Mouse (Mus musculus) embryonic facial prominence, embryonic 14.5 days (tissue): ENCODE measurements at regions not wholly inside any gene's neighbourhood (a gene's known extent, or its start where the extent isn't known, plus 50 kb on each side); places are given as distances from the start of the nearest gene placed in this dataset.
A peak's percentile ranks its signal among the peaks of the same experiment; 100 is the strongest.

Experiments
- ATAC-seq: fragments of 200-750 bp; cut with Nextera tagmentation; 2 replicates; pipeline ENCODE4 v1.8.0; 2017; ENCODE audit warnings: low read depth, moderate number of reproducible peaks, moderate TSS enrichment
- DNase-seq: peaks from one replicate; pipeline ENCODE4 v3.0.0-alpha.2; 2015; ENCODE audit warnings: low spot score
- H3K27ac ChIP-seq: fragments of 300-500 bp; sonication (generic); replicated peaks from 2 replicates; pipeline ENCODE4 v1.5.1; 2014; ENCODE audit warnings: low read depth, mild to moderate bottlenecking, low read length, moderate library complexity
- H3K27me3 ChIP-seq: fragments of 300-500 bp; sonication (generic); replicated peaks from 2 replicates; pipeline ENCODE4 v1.6.1; 2014; ENCODE audit warnings: low read length; ENCODE audit not compliant: control insufficient read depth, insufficient read depth
- H3K36me3 ChIP-seq: fragments of 300-500 bp; sonication (generic); 2 replicates; pipeline ENCODE4 v1.6.1; 2014; ENCODE audit warnings: low read length, mixed read lengths; ENCODE audit not compliant: control insufficient read depth, insufficient read depth
- H3K4me1 ChIP-seq: fragments of 300-500 bp; sonication (generic); 2 replicates; pipeline ENCODE4 v1.6.1; 2014; ENCODE audit warnings: antibody characterized with exemption, low read length; ENCODE audit not compliant: control insufficient read depth, insufficient read depth
- H3K4me2 ChIP-seq: fragments of 300-500 bp; sonication (generic); 2 replicates; pipeline ENCODE4 v1.6.1; 2014; ENCODE audit warnings: low read depth, mild to moderate bottlenecking, low read length, moderate library complexity, mixed read lengths
- H3K4me3 ChIP-seq: fragments of 300-500 bp; sonication (generic); 2 replicates; pipeline ENCODE4 v1.5.1; 2014; ENCODE audit warnings: low read depth, mild to moderate bottlenecking, low read length
- H3K9ac ChIP-seq: fragments of 300-500 bp; sonication (generic); 2 replicates; pipeline ENCODE4 v1.6.1; 2014; ENCODE audit warnings: low read depth, mild to moderate bottlenecking, low read length, moderate library complexity, mixed read lengths
- H3K9me3 ChIP-seq: fragments of 300-500 bp; sonication (generic); 2 replicates; pipeline ENCODE4 v1.6.1; 2016; ENCODE audit warnings: low read length; ENCODE audit not compliant: control insufficient read depth
- whole genome bisulfite sequencing: fragments of 180-500 bp; shearing (Covaris S2); extraction: QIAGEN DNeasy Blood & Tissue Kit; methylation state at CpG from one replicate; pipeline ENCODE4 v1.1.7; 2014; 5-methylcytosine and 5-hydroxymethylcytosine counted together

- ATAC-seq (no peak), DNase-seq (no peak)
- Histone ChIP-seq H3K9ac (no peak overlapping the region), H3K27ac (no peak overlapping the region), H3K27me3 (no peaks in the 10 kb centered on the region), H3K4me3 (no peak overlapping the region), H3K4me2 (no peak overlapping the region), H3K9me3 (no peaks in the 10 kb centered on the region), H3K4me1 (no peaks in the 10 kb centered on the region), H3K36me3 (no peaks in the 10 kb centered on the region)
- WGBS, result 66% methylated on average over 4 of the region's 4 CpGs
Observed at GRCm38 (mm10) chr7:51264166-51264565, 246.7 kb upstream of the Ano5 start.

GRCm38 (mm10) chr7:51265896-51266295, 244.9 kb upstream of the Ano5 start:
- Histone ChIP-seq H3K9ac (no peak overlapping the region), H3K27ac (no peak overlapping the region), H3K27me3 (no peaks in the 10 kb centered on the region), H3K36me3 (no peaks in the 10 kb centered on the region), H3K4me2 (no peak overlapping the region), H3K4me1 (no peaks in the 10 kb centered on the region), H3K4me3 (no peak overlapping the region), H3K9me3 (no peaks in the 10 kb centered on the region)
- WGBS, result 71% methylated on average over 1 of the region's 1 CpGs
- ATAC-seq (no peak), DNase-seq (no peak)

GRCm38 (mm10) chr7:51266879-51267278, 243.9 kb upstream of the Ano5 start:
- Histone ChIP-seq H3K4me1 (no peaks in the 10 kb centered on the region), H3K9ac (no peak overlapping the region), H3K36me3 (no peaks in the 10 kb centered on the region), H3K27ac (no peak overlapping the region), H3K9me3 (no peaks in the 10 kb centered on the region), H3K27me3 (no peaks in the 10 kb centered on the region), H3K4me2 (no peak overlapping the region), H3K4me3 (no peak overlapping the region)
- ATAC-seq (no peak), DNase-seq (no peak)
- 64% methylated on average over 5 of the region's 5 CpGs for WGBS

- no peak overlapping the region for H3K4me2 ChIP-seq
- H3K9ac ChIP-seq, result no peak overlapping the region
- 45% methylated on average over 4 of the region's 4 CpGs for WGBS
- no peak for DNase-seq
- no peak overlapping the region for H3K4me3 ChIP-seq
- no peaks in the 10 kb centered on the region for H3K4me1 ChIP-seq
- no peaks in the 10 kb centered on the region for H3K36me3 ChIP-seq
- no peaks in the 10 kb centered on the region for H3K9me3 ChIP-seq
- no peak for ATAC-seq
- H3K27ac ChIP-seq, result no peak overlapping the region
- no peaks in the 10 kb centered on the region for H3K27me3 ChIP-seq
Observed at GRCm38 (mm10) chr7:51268743-51269142, 242.1 kb upstream of the Ano5 start.

- H3K36me3 ChIP-seq, result no peaks in the 10 kb centered on the region
- WGBS, result 65% methylated on average over 12 of the region's 12 CpGs
- no peak for ATAC-seq
- H3K27me3 ChIP-seq, result no peaks in the 10 kb centered on the region
- H3K4me3 ChIP-seq, result no peak overlapping the region
- H3K27ac ChIP-seq, result no peak overlapping the region
- peak; percentile 64 for DNase-seq
- H3K4me2 ChIP-seq, result no peak overlapping the region
- H3K4me1 ChIP-seq, result no peaks in the 10 kb centered on the region
- no peaks in the 10 kb centered on the region for H3K9me3 ChIP-seq
- no peak overlapping the region for H3K9ac ChIP-seq
Observed at GRCm38 (mm10) chr7:51270531-51271090, 240.2 kb upstream of the Ano5 start.

GRCm38 (mm10) chr7:51281470-51281869, 229.4 kb upstream of the Ano5 start:
- H3K27me3 ChIP-seq, result no peaks in the 10 kb centered on the region
- H3K36me3 ChIP-seq, result no peaks in the 10 kb centered on the region
- H3K4me3 ChIP-seq, result no peak overlapping the region
- ATAC-seq, result no peak
- no peaks in the 10 kb centered on the region for H3K9me3 ChIP-seq
- no peak for DNase-seq
- no peak overlapping the region for H3K27ac ChIP-seq
- H3K4me2 ChIP-seq, result no peak overlapping the region
- H3K4me1 ChIP-seq, result no peaks in the 10 kb centered on the region
- H3K9ac ChIP-seq, result no peak overlapping the region

GRCm38 (mm10) chr7:51300238-51300637, 210.6 kb upstream of the Ano5 start:
- no peak overlapping the region for H3K4me3 ChIP-seq
- H3K27ac ChIP-seq, result no peak overlapping the region
- H3K9ac ChIP-seq, result no peak overlapping the region
- H3K4me1 ChIP-seq, result no peaks in the 10 kb centered on the region
- peak; percentile 92 for ATAC-seq
- DNase-seq, result peak; percentile 83
- H3K36me3 ChIP-seq, result no peaks in the 10 kb centered on the region
- no peak overlapping the region for H3K4me2 ChIP-seq
- WGBS, result 24% methylated on average over 3 of the region's 3 CpGs
- H3K9me3 ChIP-seq, result no peaks in the 10 kb centered on the region
- H3K27me3 ChIP-seq, result no peaks in the 10 kb centered on the region

GRCm38 (mm10) chr7:51307757-51308156, 203.1 kb upstream of the Ano5 start:
- Histone ChIP-seq H3K4me3 (no peak overlapping the region), H3K4me1 (no peaks in the 10 kb centered on the region), H3K9me3 (no peaks in the 10 kb centered on the region), H3K27ac (no peak overlapping the region), H3K9ac (no peak overlapping the region), H3K4me2 (no peak overlapping the region), H3K36me3 (no peaks in the 10 kb centered on the region), H3K27me3 (no peaks in the 10 kb centered on the region)
- WGBS, result 79% methylated on average over 2 of the region's 2 CpGs
- DNase-seq, result no peak
- ATAC-seq, result no peak

GRCm38 (mm10) chr7:51310191-51310590, 200.6 kb upstream of the Ano5 start:
- Histone ChIP-seq H3K4me2 (no peak overlapping the region), H3K27ac (no peak overlapping the region), H3K4me3 (no peak overlapping the region), H3K9ac (no peak overlapping the region), H3K4me1 (no peaks in the 10 kb centered on the region), H3K27me3 (no peaks in the 10 kb centered on the region), H3K9me3 (no peaks in the 10 kb centered on the region), H3K36me3 (no peaks in the 10 kb centered on the region)
- ATAC-seq (no peak), DNase-seq (no peak)
- WGBS, result 42% methylated on average over 3 of the region's 3 CpGs
